Mouse (Mus musculus): ENCODE data around the gene Ascl5. TPM values are rescaled to one million over a fixed set of nuclear protein-coding genes. Genes with fewer than 3 reads are reported as not detected.
A peak's percentile ranks its signal among the peaks of the same experiment; 100 is the strongest.

Gene Ascl5
- 0.67 TPM in 1 of 2 replicates, not detected in the other for polyA plus RNA-seq (2014; fragmentation: Nextera tagmentation; extraction: Ambion mirVana)

- peak within 1 kb of the TSS; percentile 5; the same call in 1 of the 2 replicates for H3K9ac ChIP-seq (ENCODE audit: low read depth, low read length)
- DNase-seq (ENCODE audit: low spot score) (no peak), ATAC-seq (ENCODE audit: low read depth) (no peak; the same call in 1 of the 2 replicates)
- H3K36me3 ChIP-seq (ENCODE audit: control insufficient read depth, insufficient read depth, low read length) = no peaks in the 10 kb centered on the region
- WGBS = 22% methylated on average over 24 of the region's 29 CpGs
- H3K27ac ChIP-seq (replicated peaks; ENCODE audit: low read depth, low read length) = no peak within 1 kb of the TSS
- H3K4me2 ChIP-seq (ENCODE audit: low read depth, low read length) = peak within 1 kb of the TSS; percentile 60
- peaks cover 39% of the 10 kb centered on the region for H3K27me3 ChIP-seq (replicated peaks; ENCODE audit: control insufficient read depth, insufficient read depth, low read length)
- H3K4me1 ChIP-seq (ENCODE audit: control insufficient read depth, insufficient read depth, low read length) = no peaks in the 10 kb centered on the region; the same call in 1 of the 2 replicates
- H3K9me3 ChIP-seq (ENCODE audit: control insufficient read depth, low read length) = no peaks in the 10 kb centered on the region
- peak within 1 kb of the TSS; percentile 37 for H3K4me3 ChIP-seq (ENCODE audit: low read depth, low read length)
Observed at GRCm38 (mm10) chr1:136050312-136051012, at the start of gene Ascl5. Gene Ascl5 (plus strand): TSS chr1:136050804.

- Histone ChIP-seq H3K9me3 (ENCODE audit: control insufficient read depth, low read length) (no peaks in the 10 kb centered on the region), H3K27me3 (replicated peaks; ENCODE audit: control insufficient read depth, insufficient read depth, low read length) (no peaks in the 10 kb centered on the region), H3K4me3 (ENCODE audit: low read depth, low read length) (no peak overlapping the region), H3K4me2 (ENCODE audit: low read depth, low read length) (no peak overlapping the region), H3K9ac (ENCODE audit: low read depth, low read length) (no peak overlapping the region), H3K36me3 (ENCODE audit: control insufficient read depth, insufficient read depth, low read length) (no peaks in the 10 kb centered on the region), H3K4me1 (ENCODE audit: control insufficient read depth, insufficient read depth, low read length) (no peaks in the 10 kb centered on the region), H3K27ac (replicated peaks; ENCODE audit: low read depth, low read length) (no peak overlapping the region)
- ATAC-seq (ENCODE audit: low read depth) (no peak), DNase-seq (ENCODE audit: low spot score) (no peak)
- 79% methylated on average over 2 of the region's 2 CpGs for WGBS
Observed at GRCm38 (mm10) chr1:136001438-136001837, 49.2 kb upstream of the Ascl5 start.

- no peak for ATAC-seq (ENCODE audit: low read depth)
- Histone ChIP-seq H3K4me3 (ENCODE audit: low read depth, low read length) (no peak within 1 kb of the TSS; the same call in 1 of the 2 replicates), H3K27ac (replicated peaks; ENCODE audit: low read depth, low read length) (no peak within 1 kb of the TSS), H3K36me3 (ENCODE audit: control insufficient read depth, insufficient read depth, low read length) (no peaks in the 10 kb centered on the region), H3K27me3 (replicated peaks; ENCODE audit: control insufficient read depth, insufficient read depth, low read length) (0 out of 2 replicates have a peak, but pooled peaks cover 7% of the 10 kb centered on the region), H3K9ac (ENCODE audit: low read depth, low read length) (no peak within 1 kb of the TSS), H3K9me3 (ENCODE audit: control insufficient read depth, low read length) (no peaks in the 10 kb centered on the region), H3K4me1 (ENCODE audit: control insufficient read depth, insufficient read depth, low read length) (peaks cover 4% of the 10 kb centered on the region; the same call in 1 of the 2 replicates), H3K4me2 (ENCODE audit: low read depth, low read length) (peak within 1 kb of the TSS; percentile 73; the same call in 1 of the 2 replicates)
- WGBS = 75% methylated on average over 3 of the region's 3 CpGs
- no peak for DNase-seq (ENCODE audit: low spot score)
Observed at GRCm38 (mm10) chr1:136006292-136006748, 44.3 kb upstream of the Ascl5 start, which contains the start of gene Igfn1. Gene Igfn1 (minus strand): TSS chr1:136006342.

DNA sequence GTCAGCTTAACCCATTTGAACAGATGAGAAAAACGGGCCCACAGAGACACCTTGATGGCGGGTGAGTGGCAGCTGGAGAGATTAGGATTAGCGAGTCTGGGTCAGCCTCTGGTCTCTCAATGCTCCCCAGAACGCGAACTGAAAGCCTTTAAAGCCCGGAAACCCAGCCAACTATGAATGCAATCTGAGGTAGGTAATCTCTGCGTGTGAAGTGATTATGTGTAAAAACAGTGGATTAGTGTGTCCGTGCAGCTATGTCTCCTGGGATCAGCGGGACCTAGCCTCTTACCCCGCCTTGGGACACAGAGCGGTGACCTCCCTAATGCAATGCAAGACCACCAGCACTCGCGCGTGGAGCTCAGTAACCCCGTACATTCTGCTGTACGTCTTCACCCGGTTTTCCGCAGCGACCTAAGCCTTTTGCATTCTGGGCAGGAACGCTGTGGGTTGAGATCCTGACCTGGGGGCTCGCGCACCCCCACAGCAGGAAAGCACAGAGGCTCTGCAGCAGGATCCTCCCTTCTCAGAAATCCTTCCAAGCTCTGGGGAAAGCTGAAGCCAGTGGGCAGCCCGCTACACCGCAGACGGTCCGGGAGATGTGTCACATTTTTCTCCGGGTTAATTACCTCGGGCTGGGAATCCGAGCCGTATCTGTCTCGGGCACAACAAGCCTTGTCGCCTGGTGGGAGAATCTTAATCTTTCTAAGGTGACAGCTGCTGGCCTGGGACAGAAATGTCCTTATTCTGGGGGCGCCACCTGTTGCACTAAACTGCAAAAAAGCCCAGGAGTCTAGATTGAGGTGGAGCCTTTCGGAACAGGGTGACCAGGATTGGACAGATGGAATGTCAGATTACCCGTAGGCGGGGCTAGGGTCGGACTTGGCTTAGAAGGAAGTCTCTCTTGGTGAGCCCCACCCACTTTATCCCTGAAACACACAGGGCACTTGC is 43.1 kb upstream of the Ascl5 start, which contains the start of gene Tmem9:
TSS of gene Tmem9 (plus strand) at position 940 of the 948 bp plus-strand sequence.
- Histone ChIP-seq H3K4me1 (ENCODE audit: control insufficient read depth, insufficient read depth, low read length) (peaks cover 4% of the 10 kb centered on the region; the same call in 1 of the 2 replicates), H3K4me2 (ENCODE audit: low read depth, low read length) (peak within 1 kb of the TSS; percentile 73), H3K36me3 (ENCODE audit: control insufficient read depth, insufficient read depth, low read length) (no peaks in the 10 kb centered on the region), H3K9ac (ENCODE audit: low read depth, low read length) (peak within 1 kb of the TSS; percentile 40), H3K27me3 (replicated peaks; ENCODE audit: control insufficient read depth, insufficient read depth, low read length) (0 out of 2 replicates have a peak, but pooled peaks cover 7% of the 10 kb centered on the region), H3K9me3 (ENCODE audit: control insufficient read depth, low read length) (no peaks in the 10 kb centered on the region), H3K27ac (replicated peaks; ENCODE audit: low read depth, low read length) (no peak within 1 kb of the TSS), H3K4me3 (ENCODE audit: low read depth, low read length) (peak within 1 kb of the TSS; percentile 44)
- 2% methylated on average over 37 of the region's 37 CpGs for WGBS
- peak; percentile 93 for ATAC-seq (ENCODE audit: low read depth)
- peak; percentile 91 for DNase-seq (ENCODE audit: low spot score)

DNA sequence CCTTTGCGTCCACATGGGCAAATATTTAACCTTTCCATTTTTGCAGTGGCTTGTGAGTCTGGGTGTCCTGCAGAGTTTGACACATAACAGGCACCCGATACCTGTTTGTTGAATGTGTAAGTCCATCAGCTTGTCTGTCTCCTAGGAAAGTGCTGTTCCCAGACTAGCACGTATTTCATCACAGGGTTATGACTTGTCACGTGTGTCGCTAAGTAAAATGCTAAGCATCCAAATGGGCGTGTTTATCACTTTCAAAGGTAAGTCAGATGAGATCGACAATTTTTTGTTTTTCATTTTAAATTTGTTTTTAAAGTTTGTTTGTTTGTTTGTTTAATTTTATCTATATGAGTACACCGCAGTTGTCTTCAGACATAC is 42.5 kb upstream of the Ascl5 start:
- Histone ChIP-seq H3K4me3 (ENCODE audit: low read depth, low read length) (peak overlapping the region; percentile 44), H3K4me2 (ENCODE audit: low read depth, low read length) (peak overlapping the region; percentile 73), H3K9me3 (ENCODE audit: control insufficient read depth, low read length) (no peaks in the 10 kb centered on the region), H3K4me1 (ENCODE audit: control insufficient read depth, insufficient read depth, low read length) (peaks cover 4% of the 10 kb centered on the region; the same call in 1 of the 2 replicates), H3K27me3 (replicated peaks; ENCODE audit: control insufficient read depth, insufficient read depth, low read length) (0 out of 2 replicates have a peak, but pooled peaks cover 7% of the 10 kb centered on the region), H3K27ac (replicated peaks; ENCODE audit: low read depth, low read length) (no peak overlapping the region), H3K9ac (ENCODE audit: low read depth, low read length) (no peak overlapping the region), H3K36me3 (ENCODE audit: control insufficient read depth, insufficient read depth, low read length) (no peaks in the 10 kb centered on the region)
- WGBS = 23% methylated on average over 8 of the region's 8 CpGs
- DNase-seq (ENCODE audit: low spot score) (no peak), ATAC-seq (ENCODE audit: low read depth) (no peak; the same call in 1 of the 2 replicates)

GRCm38 (mm10) chr1:136010247-136010646 is 40.4 kb upstream of the Ascl5 start:
- DNase-seq (ENCODE audit: low spot score) (no peak), ATAC-seq (ENCODE audit: low read depth) (no peak)
- peaks cover 4% of the 10 kb centered on the region; the same call in 1 of the 2 replicates for H3K4me1 ChIP-seq (ENCODE audit: control insufficient read depth, insufficient read depth, low read length)
- H3K9ac ChIP-seq (ENCODE audit: low read depth, low read length) = no peak overlapping the region
- 0 out of 2 replicates have a peak, but pooled peaks cover 7% of the 10 kb centered on the region for H3K27me3 ChIP-seq (replicated peaks; ENCODE audit: control insufficient read depth, insufficient read depth, low read length)
- H3K9me3 ChIP-seq (ENCODE audit: control insufficient read depth, low read length) = no peaks in the 10 kb centered on the region
- H3K36me3 ChIP-seq (ENCODE audit: control insufficient read depth, insufficient read depth, low read length) = no peaks in the 10 kb centered on the region
- no peak overlapping the region for H3K27ac ChIP-seq (replicated peaks; ENCODE audit: low read depth, low read length)
- no peak overlapping the region for H3K4me3 ChIP-seq (ENCODE audit: low read depth, low read length)
- no peak overlapping the region for H3K4me2 ChIP-seq (ENCODE audit: low read depth, low read length)
- WGBS = 92% methylated on average over 4 of the region's 4 CpGs

DNA sequence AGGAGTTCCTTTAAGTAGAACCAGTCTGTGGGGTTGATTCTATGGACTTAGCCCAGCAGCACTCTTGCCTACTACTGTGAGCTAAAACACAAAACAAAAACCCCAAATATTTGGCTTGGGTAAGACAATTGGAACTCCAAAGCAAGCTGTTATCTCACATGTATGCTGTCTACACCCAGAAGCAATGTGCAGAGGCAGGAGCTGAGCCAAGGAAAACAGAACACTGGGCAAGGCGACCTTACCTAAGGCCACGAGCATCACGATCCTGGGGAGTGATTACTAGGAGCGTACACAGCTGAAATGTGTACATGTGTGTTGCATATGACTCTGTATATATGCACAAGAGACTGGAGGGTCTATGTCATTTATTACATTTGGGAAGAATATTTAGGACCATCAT is 37.1 kb upstream of the Ascl5 start:
- Histone ChIP-seq H3K4me2 (ENCODE audit: low read depth, low read length) (no peak overlapping the region), H3K27ac (replicated peaks; ENCODE audit: low read depth, low read length) (no peak overlapping the region), H3K4me3 (ENCODE audit: low read depth, low read length) (no peak overlapping the region), H3K9me3 (ENCODE audit: control insufficient read depth, low read length) (no peaks in the 10 kb centered on the region), H3K4me1 (ENCODE audit: control insufficient read depth, insufficient read depth, low read length) (peaks cover 4% of the 10 kb centered on the region), H3K9ac (ENCODE audit: low read depth, low read length) (no peak overlapping the region), H3K36me3 (ENCODE audit: control insufficient read depth, insufficient read depth, low read length) (no peaks in the 10 kb centered on the region), H3K27me3 (replicated peaks; ENCODE audit: control insufficient read depth, insufficient read depth, low read length) (no peaks in the 10 kb centered on the region)
- ATAC-seq (ENCODE audit: low read depth) (no peak), DNase-seq (ENCODE audit: low spot score) (no peak)
- 80% methylated on average over 4 of the region's 4 CpGs for WGBS
